Mouse (Mus musculus) intestine, embryonic 15.5 days (tissue): ENCODE measurements around the gene Alg14. TPM values are rescaled to one million over a fixed set of nuclear protein-coding genes. Genes with fewer than 3 reads are reported as not detected.
A peak's percentile ranks its signal among the peaks of the same experiment; 100 is the strongest.

Experiments
- ATAC-seq: fragments of 200-750 bp; cut with Nextera tagmentation; 2 replicates; pipeline ENCODE4 v1.8.0; 2017; ENCODE audit warnings: moderate TSS enrichment, moderate library complexity
- H3K27ac ChIP-seq: fragments of 300-500 bp; sonication (generic); 2 replicates; pipeline ENCODE4 v1.5.1; 2015; ENCODE audit warnings: mild to moderate bottlenecking, inconsistent platforms
- H3K27me3 ChIP-seq: fragments of 300-500 bp; sonication (generic); replicated peaks from 2 replicates; pipeline ENCODE4 v1.6.1; 2015; ENCODE audit warnings: inconsistent platforms
- H3K36me3 ChIP-seq: fragments of 300-500 bp; sonication (generic); 2 replicates; pipeline ENCODE4 v1.6.1; 2015; ENCODE audit warnings: inconsistent platforms
- H3K4me1 ChIP-seq: fragments of 300-500 bp; sonication (generic); replicated peaks from 2 replicates; pipeline ENCODE4 v1.6.1; 2015; ENCODE audit warnings: inconsistent platforms
- H3K4me2 ChIP-seq: fragments of 300-500 bp; sonication (generic); replicated peaks from 2 replicates; pipeline ENCODE4 v1.6.1; 2015; ENCODE audit warnings: mild to moderate bottlenecking, inconsistent platforms
- H3K4me3 ChIP-seq: fragments of 300-500 bp; sonication (generic); replicated peaks from 2 replicates; pipeline ENCODE4 v1.5.1; 2015; ENCODE audit warnings: inconsistent platforms
- H3K9ac ChIP-seq: fragments of 300-500 bp; sonication (generic); 2 replicates; pipeline ENCODE4 v1.6.1; 2015; ENCODE audit warnings: inconsistent platforms
- H3K9me3 ChIP-seq: fragments of 300-500 bp; sonication (generic); 2 replicates; pipeline ENCODE4 v1.6.1; 2016; ENCODE audit warnings: inconsistent platforms
- WGBS: fragments of 180-500 bp; shearing (Covaris S2); methylation state at CpG from one replicate; pipeline ENCODE4 v1.1.7; 2015; 5-methylcytosine and 5-hydroxymethylcytosine counted together
- polyA plus RNA-seq: library from polyadenylated mRNA; unstranded; fragments of >200 nt; fragmentation: Nextera tagmentation; extraction: Ambion mirVana; gene quantifications from 2 replicates; pipeline ENCODE4 v1.2.1, GENCODE M21; 2015

The Alg14 gene
- polyA plus RNA-seq, 1 experiment from 2014 or later, result 41.5 TPM

- H3K9ac ChIP-seq, result no peak overlapping the region
- H3K27me3 ChIP-seq, result peaks cover 22% of the 10 kb centered on the region
- peaks cover 12% of the 10 kb centered on the region for H3K4me1 ChIP-seq
- WGBS, result 78% methylated on average over 7 of the region's 7 CpGs
- no peak overlapping the region for H3K4me2 ChIP-seq
- no peaks in the 10 kb centered on the region for H3K9me3 ChIP-seq
- H3K4me3 ChIP-seq, result no peak overlapping the region
- no peaks in the 10 kb centered on the region for H3K36me3 ChIP-seq
- no peak overlapping the region for H3K27ac ChIP-seq
- ATAC-seq, result no peak
These were observed 30.3 kb upstream of the Alg14 start for GRCm38 (mm10) chr3:121261251-121261650.

- Histone ChIP-seq H3K36me3 (no peaks in the 10 kb centered on the region), H3K27me3 (peaks cover 22% of the 10 kb centered on the region), H3K4me1 (peaks cover 12% of the 10 kb centered on the region), H3K27ac (0 out of 2 replicates have a peak overlapping the region, but pooled peaks have one; percentile 9), H3K4me2 (peak overlapping the region; percentile 99), H3K9ac (peak overlapping the region; percentile 62), H3K9me3 (no peaks in the 10 kb centered on the region), H3K4me3 (peak overlapping the region; percentile 67)
- no peak for ATAC-seq
- WGBS, result 13% methylated on average over 21 of the region's 21 CpGs
These were observed 29.5 kb upstream of the Alg14 start for GRCm38 (mm10) chr3:121261939-121262520.

DNA sequence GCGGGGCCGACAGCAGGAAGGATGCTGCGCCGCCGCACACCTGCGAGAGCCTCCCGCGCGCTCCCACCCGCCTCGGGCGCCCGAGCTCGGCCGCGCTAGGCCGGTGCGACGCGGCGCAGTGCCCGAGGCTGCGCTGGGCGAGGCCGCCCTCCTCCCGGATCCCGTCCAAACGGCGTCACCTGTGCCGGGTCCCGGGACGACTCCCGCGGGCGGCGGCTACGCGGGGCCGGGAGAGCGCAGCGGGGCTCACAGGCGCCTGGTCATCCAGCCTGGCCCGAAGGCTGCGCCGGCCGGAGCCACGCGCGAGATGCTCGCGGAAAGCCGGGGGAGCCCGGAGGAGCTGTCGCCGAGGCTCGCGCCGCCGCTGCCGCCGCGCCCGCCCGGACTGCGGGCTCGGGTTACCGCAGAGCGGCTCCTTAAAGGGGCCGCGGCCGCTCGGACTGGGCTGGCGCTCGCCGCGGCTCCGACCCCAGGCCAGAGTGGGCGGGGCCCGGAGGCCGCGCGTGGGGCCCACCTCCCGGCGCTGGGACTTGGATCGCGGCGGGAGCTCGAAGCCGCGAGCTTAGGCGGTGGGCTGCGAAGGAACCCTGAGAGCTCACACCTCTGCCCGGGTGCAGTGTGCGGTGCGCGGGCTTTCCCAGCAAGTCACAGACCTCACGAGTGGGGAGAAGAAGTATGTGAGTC lies 28.9 kb upstream of the Alg14 start:
- Histone ChIP-seq H3K4me3 (peak overlapping the region; percentile 67), H3K4me1 (peaks cover 12% of the 10 kb centered on the region), H3K4me2 (peak overlapping the region; percentile 99), H3K9me3 (no peaks in the 10 kb centered on the region), H3K27me3 (peaks cover 22% of the 10 kb centered on the region), H3K27ac (peak overlapping the region; percentile 56), H3K36me3 (no peaks in the 10 kb centered on the region), H3K9ac (peak overlapping the region; percentile 62)
- peak; percentile 91 for ATAC-seq
- under 1% methylated on average over 97 of the region's 97 CpGs for WGBS

GRCm38 (mm10) chr3:121263205-121263548 lies 28.4 kb upstream of the Alg14 start:
- peak; percentile 81 for ATAC-seq
- Histone ChIP-seq H3K9me3 (no peaks in the 10 kb centered on the region), H3K4me2 (peak overlapping the region; percentile 99), H3K36me3 (no peaks in the 10 kb centered on the region), H3K27ac (peak overlapping the region; percentile 56), H3K4me3 (peak overlapping the region; percentile 67), H3K4me1 (peaks cover 12% of the 10 kb centered on the region), H3K27me3 (peaks cover 22% of the 10 kb centered on the region), H3K9ac (peak overlapping the region; percentile 62)
- WGBS, result 2% methylated on average over 20 of the region's 20 CpGs

- no peaks in the 10 kb centered on the region for H3K36me3 ChIP-seq
- H3K27ac ChIP-seq, result no peak overlapping the region
- peaks cover 12% of the 10 kb centered on the region for H3K4me1 ChIP-seq
- no peak overlapping the region for H3K9ac ChIP-seq
- H3K27me3 ChIP-seq, result peaks cover 22% of the 10 kb centered on the region
- no peak for ATAC-seq
- H3K9me3 ChIP-seq, result no peaks in the 10 kb centered on the region
- H3K4me3 ChIP-seq, result no peak overlapping the region
- WGBS, result 67% methylated on average over 6 of the region's 6 CpGs
- H3K4me2 ChIP-seq, result no peak overlapping the region
These were observed 27.3 kb upstream of the Alg14 start for GRCm38 (mm10) chr3:121264242-121264641.

DNA sequence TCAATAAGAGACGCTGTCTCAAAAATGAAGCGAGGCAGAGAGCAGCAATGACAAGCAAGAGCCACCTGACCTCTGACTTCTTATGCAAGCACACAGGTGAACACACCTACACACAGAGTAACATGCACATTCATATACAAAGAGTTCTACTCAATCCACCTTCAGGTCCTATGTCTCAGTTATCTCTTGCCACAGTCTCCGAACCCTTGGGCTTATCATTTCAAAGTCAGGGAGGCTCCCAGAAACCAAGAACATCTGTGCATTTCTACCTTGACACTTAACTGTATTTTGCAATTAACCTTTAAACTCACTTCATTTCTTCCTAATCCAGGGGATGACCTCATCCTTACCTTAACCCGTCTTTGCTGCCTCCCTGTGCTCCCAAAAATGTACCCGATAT lies 24.3 kb upstream of the Alg14 start:
- no peak for ATAC-seq
- WGBS, result 85% methylated on average over 5 of the region's 5 CpGs

GRCm38 (mm10) chr3:121272577-121272976 lies 19.0 kb upstream of the Alg14 start:
- WGBS, result 64% methylated on average over 2 of the region's 2 CpGs
- no peak overlapping the region for H3K9ac ChIP-seq
- no peaks in the 10 kb centered on the region for H3K36me3 ChIP-seq
- no peaks in the 10 kb centered on the region for H3K4me1 ChIP-seq
- no peak overlapping the region for H3K4me3 ChIP-seq
- no peak for ATAC-seq
- no peaks in the 10 kb centered on the region for H3K9me3 ChIP-seq
- no peak overlapping the region for H3K4me2 ChIP-seq
- no peak overlapping the region for H3K27ac ChIP-seq
- no peaks in the 10 kb centered on the region for H3K27me3 ChIP-seq

More for the DNA sequence above, 24.3 kb upstream of the Alg14 start:
- H3K4me2 ChIP-seq, result no peak overlapping the region
- peaks cover 10% of the 10 kb centered on the region for H3K27me3 ChIP-seq
- H3K4me1 ChIP-seq, result peaks cover 9% of the 10 kb centered on the region
- no peaks in the 10 kb centered on the region for H3K9me3 ChIP-seq
- H3K4me3 ChIP-seq, result no peak overlapping the region
- no peak overlapping the region for H3K9ac ChIP-seq
- H3K36me3 ChIP-seq, result no peaks in the 10 kb centered on the region
- H3K27ac ChIP-seq, result no peak overlapping the region

GRCm38 (mm10) chr3:121274010-121274409 lies 17.6 kb upstream of the Alg14 start:
- no peaks in the 10 kb centered on the region for H3K27me3 ChIP-seq
- no peaks in the 10 kb centered on the region for H3K9me3 ChIP-seq
- no peak overlapping the region for H3K27ac ChIP-seq
- H3K36me3 ChIP-seq, result no peaks in the 10 kb centered on the region
- no peak overlapping the region for H3K4me3 ChIP-seq
- ATAC-seq, result no peak; the same call in 1 of the 2 replicates
- H3K9ac ChIP-seq, result no peak overlapping the region
- no peak overlapping the region for H3K4me2 ChIP-seq
- no peaks in the 10 kb centered on the region for H3K4me1 ChIP-seq
- WGBS, result 92% methylated on average over 2 of the region's 2 CpGs

GRCm38 (mm10) chr3:121277009-121277408 lies 14.6 kb upstream of the Alg14 start:
- H3K36me3 ChIP-seq, result no peaks in the 10 kb centered on the region
- WGBS, result 69% methylated on average over 4 of the region's 4 CpGs
- ATAC-seq, result peak; percentile 70
- H3K4me3 ChIP-seq, result no peak overlapping the region
- no peaks in the 10 kb centered on the region for H3K4me1 ChIP-seq
- no peaks in the 10 kb centered on the region for H3K9me3 ChIP-seq
- no peaks in the 10 kb centered on the region for H3K27me3 ChIP-seq
- no peak overlapping the region for H3K4me2 ChIP-seq
- H3K9ac ChIP-seq, result no peak overlapping the region
- H3K27ac ChIP-seq, result no peak overlapping the region

- Histone ChIP-seq H3K36me3 (no peaks in the 10 kb centered on the region), H3K9me3 (no peaks in the 10 kb centered on the region), H3K27ac (no peak overlapping the region), H3K4me3 (no peak overlapping the region), H3K4me1 (no peaks in the 10 kb centered on the region), H3K4me2 (no peak overlapping the region), H3K9ac (no peak overlapping the region), H3K27me3 (no peaks in the 10 kb centered on the region)
- WGBS, result 87% methylated on average over 4 of the region's 4 CpGs
- no peak for ATAC-seq
These were observed 14.0 kb upstream of the Alg14 start for GRCm38 (mm10) chr3:121277557-121277956.

DNA sequence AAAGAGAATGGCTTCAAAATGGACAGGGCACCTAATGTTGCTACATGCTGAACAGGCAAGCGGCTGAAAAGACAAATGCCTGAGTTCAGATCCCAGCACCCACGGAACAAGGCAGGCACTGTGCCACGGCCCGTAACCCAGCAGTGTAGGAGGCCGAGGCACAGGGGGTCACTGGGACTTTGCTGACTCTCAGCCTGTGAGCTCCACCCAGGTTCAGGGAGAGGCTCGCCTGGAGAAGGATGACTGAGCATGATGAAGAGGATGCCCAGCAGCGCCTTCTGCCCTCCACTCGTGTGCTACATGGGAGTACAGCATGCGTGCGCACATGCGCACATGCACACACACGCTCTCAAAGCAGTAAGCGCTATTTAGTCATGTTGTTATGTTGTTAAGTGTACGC lies 11.9 kb upstream of the Alg14 start:
- Histone ChIP-seq H3K4me2 (no peak overlapping the region), H3K27me3 (no peaks in the 10 kb centered on the region), H3K4me3 (no peak overlapping the region), H3K27ac (no peak overlapping the region), H3K9ac (no peak overlapping the region), H3K4me1 (no peaks in the 10 kb centered on the region), H3K36me3 (no peaks in the 10 kb centered on the region), H3K9me3 (no peaks in the 10 kb centered on the region)
- peak; percentile 25; the same call in 1 of the 2 replicates for ATAC-seq
- WGBS, result 86% methylated on average over 14 of the region's 14 CpGs

GRCm38 (mm10) chr3:121282998-121283397 lies 8.6 kb upstream of the Alg14 start, which contains the start of gene Tmem56:
TSS of gene Tmem56 (minus strand) at chr3:121283098.
- 82% methylated on average over 4 of the region's 4 CpGs for WGBS
- H3K4me1 ChIP-seq, result no peaks in the 10 kb centered on the region
- H3K9ac ChIP-seq, result no peak within 1 kb of the TSS
- no peak within 1 kb of the TSS for H3K27ac ChIP-seq
- H3K27me3 ChIP-seq, result no peaks in the 10 kb centered on the region
- no peak within 1 kb of the TSS for H3K4me3 ChIP-seq
- ATAC-seq, result no peak
- no peak within 1 kb of the TSS for H3K4me2 ChIP-seq
- no peaks in the 10 kb centered on the region for H3K36me3 ChIP-seq
- H3K9me3 ChIP-seq, result no peaks in the 10 kb centered on the region

- no peak for ATAC-seq
- no peaks in the 10 kb centered on the region for H3K9me3 ChIP-seq
- no peak overlapping the region for H3K27ac ChIP-seq
- no peak overlapping the region for H3K4me3 ChIP-seq
- no peaks in the 10 kb centered on the region for H3K4me1 ChIP-seq
- no peaks in the 10 kb centered on the region for H3K27me3 ChIP-seq
- no peak overlapping the region for H3K4me2 ChIP-seq
- no peaks in the 10 kb centered on the region for H3K36me3 ChIP-seq
- H3K9ac ChIP-seq, result no peak overlapping the region
- 89% methylated on average over 6 of the region's 6 CpGs for WGBS
These were observed 6.4 kb upstream of the Alg14 start for GRCm38 (mm10) chr3:121285219-121285618.
